Mouse (Mus musculus): Measurements from ENCODE around the gene Rap1gap2. TPM values are rescaled to one million over a fixed set of nuclear protein-coding genes. Genes with fewer than 3 reads are reported as not detected.

Rap1gap2 gene
- total RNA-seq, 2 experiments from 2014 or later = 8.2 to 10.9 TPM

DNA sequence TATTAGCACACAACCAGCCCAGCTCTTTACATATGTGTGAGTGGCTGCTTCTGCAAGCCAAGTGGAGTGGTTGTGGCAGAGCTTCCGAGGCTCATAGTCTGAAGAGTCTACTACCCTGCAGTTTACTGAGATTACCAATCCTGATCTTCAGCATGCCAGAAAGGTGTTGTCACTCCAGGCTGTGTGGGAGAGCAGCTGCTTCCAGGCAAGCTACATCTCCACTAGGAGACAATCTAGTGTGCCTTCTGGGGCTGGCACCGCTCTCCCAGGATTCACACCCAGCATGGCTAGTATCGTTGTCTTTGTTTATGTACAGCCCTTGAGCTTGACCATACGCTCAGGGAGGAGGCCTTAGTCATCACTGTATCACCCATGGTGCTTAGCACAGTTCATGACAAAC, 191.1 kb downstream of the Rap1gap2 start:
- DNase-seq (ENCODE audit: low spot score in 2 of 2) = no peak

DNA sequence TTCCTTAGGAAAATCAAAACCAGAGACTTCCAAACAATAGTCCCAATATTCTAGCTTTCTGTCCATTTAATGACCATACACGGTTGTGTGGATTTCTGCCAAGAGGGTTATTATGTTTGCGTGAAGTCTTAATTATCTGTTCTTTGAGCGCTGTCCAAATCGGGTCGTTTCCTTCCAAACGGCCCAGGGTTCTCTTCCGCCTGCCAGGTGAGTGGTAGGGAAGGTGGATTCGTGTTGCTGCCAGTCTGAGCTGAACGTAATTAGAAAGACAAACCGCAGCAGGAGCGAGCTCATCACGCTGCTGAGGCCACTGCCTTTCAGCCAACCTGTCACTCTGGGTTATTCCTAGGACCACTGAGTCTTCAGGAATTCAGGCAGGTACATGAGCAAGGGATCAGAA, 195.0 kb downstream of the Rap1gap2 start:
- DNase-seq (ENCODE audit: low spot score in 2 of 2) = no peak

DNA sequence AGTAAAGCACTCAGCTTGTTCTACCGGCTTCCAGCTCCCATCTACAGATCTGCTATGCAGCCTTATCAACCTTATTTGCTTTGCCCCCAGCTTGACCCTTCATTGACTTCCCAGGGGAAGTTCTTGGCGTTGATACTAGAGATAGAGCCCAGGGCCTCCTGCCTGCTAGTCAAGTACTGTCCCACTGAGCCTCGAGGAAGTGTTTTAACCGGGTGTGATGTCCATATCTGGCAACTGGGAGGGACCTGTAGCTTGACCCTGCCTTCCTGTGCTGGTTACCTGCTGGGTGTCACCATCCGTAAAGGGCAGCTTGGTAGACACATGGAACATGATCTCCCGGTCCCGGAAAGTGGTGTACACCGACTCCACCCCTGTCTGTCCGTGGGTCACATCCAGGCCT, 196.6 kb downstream of the Rap1gap2 start:
- DNase-seq (ENCODE audit: low spot score in 2 of 2) = no peak

GRCm38 (mm10) chr11:74413449-74413972, 197.2 kb downstream of the Rap1gap2 start:
- DNase-seq (ENCODE audit: low spot score in 2 of 2) = no peak

DNA sequence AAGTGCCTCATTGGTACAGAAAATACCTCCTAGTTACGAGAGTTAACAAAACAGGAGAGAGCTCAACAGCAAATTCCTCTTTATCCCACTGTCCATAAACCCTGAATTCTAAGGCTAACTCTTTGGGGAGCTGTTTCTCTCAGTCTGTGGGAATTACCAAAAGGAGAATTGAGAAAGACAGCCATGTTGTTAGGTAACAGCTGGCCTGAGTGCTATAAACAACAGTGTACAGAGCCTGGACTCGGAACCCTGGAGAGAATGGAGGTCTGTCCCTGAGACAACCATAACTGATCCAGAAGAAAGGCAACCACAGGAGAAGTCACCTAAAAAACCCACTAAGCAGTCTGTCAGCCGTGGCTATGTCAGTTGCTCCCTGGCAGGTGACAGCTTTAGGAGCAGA, 198.3 kb downstream of the Rap1gap2 start:
- no peak for DNase-seq (ENCODE audit: low spot score in 2 of 2)

DNA sequence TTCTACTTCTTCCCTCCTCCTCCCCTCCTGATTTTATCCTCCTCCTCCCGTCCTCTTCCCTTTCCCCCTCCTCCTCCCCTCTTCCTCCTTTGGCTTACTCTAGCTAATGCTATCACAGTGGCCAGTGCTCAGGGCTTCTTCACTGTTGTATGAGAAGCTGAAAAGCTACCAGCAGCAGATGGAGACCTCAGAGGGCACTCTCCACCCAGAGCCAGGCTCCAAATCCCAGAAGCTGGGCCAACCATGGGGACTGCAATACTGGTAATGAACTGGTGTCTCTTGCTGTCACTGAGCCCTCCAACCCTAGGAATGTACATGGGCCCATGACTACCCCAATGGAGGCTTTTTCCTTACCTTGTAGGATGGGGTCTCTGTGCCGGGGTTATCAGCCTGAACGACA, 198.8 kb downstream of the Rap1gap2 start:
- no peak for DNase-seq (ENCODE audit: low spot score in 2 of 2)

DNA sequence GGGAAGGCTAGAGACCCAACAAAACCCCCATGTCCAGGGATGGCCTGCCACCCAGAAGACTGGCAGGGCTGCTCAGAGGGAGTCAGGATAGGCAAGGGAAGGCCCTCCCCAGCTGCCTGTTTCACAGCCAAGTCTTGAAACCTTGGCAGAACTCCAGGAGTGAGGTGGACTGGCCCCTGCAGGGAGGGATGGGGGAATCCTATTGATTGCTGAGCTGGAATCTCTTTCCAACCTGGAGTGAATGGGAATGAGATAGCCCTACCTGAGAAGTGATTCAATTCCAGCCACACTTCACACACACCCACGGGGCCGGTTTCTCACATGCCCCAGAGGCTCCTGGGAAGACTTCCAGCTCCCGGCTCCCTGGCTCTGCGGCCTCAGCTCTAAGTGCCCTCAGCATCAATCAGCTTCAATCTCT, 200.9 kb downstream of the Rap1gap2 start:
- DNase-seq (ENCODE audit: low spot score in 2 of 2) = peak; percentile 32 to 34

- DNase-seq (ENCODE audit: low spot score in 2 of 2) = no peak
Measured at GRCm38 (mm10) chr11:74409447-74409754, 201.3 kb downstream of the Rap1gap2 start.

DNA sequence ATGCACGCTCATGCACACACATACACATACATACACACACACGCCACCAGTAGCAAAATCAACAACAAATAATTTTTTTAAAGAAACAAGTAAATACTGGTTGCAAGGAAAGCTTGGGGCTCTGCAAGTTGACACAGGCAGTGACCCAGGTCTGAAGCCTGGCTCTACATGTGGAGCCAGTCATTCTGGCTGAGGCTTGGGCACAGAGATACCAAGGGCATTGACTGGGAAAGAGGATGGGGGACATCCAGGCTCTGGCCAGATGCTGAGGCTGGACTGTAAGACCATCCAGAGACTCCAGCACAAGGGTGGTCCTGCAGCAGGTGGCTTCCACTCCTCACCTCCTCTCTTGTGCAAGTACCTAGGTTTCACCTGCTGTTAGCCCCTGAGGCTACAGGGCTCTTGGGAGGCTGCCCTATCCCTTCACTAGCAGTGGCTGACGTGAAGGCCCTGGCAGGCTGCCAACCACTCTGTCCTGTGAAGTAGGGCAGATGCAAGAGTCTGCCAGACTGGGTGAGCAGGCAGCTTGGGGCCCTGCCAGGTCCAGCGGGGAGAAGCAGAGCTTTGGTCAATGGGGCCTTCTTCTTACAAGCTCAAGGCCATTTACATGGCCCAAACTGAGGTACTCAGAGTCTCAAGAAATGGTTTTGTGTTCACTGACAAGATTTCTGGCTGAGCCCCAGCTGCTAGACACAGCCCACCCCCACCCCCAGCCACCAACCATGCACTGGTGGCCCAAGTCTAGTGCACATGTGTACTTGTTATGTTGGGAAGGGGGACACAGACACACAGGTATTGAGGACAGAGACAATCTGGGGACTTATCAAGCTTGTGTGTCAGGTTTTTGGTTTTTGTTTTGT, 201.9 kb downstream of the Rap1gap2 start:
- DNase-seq (ENCODE audit: low spot score in 2 of 2) = peak; percentile 90 to 92

DNA sequence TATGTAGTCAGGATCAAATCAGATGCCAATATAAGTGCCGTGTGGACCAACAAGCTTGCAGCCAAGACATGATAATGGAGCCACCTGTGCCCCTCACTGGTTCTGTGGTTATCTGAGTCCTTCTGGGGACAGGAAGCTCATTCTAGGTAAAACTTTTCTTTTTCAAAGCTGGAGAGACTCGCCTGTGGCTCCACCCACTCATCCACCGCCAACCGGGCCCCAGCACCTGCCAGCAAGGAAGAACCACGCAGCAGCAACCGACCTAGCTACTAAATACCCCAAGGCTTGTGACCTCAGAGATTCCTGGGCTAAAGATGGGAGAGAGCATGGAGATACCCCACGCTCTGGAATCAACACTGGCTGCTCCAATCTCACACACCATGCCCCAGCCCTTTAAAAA, 205.5 kb downstream of the Rap1gap2 start:
- DNase-seq (ENCODE audit: low spot score in 2 of 2) = no peak

DNA sequence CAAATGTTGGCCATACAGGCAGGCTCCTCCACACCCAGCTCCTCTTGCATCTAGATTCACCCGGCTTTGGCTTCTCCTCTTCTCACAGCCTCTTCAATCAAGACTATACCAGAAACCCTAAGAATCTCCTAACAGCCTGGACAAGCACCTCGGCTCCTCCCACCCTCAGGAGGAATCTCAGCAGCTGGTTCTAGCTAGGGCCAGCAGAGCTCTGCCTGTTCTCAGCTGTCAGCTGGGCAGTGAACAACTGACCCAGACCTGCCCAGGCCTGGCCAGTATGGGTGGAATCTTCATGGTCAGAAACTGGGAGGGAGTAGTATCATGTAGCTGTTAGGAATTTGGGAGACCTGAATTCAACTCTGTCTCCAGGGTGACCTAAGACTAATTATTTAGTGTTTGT, 206.5 kb downstream of the Rap1gap2 start:
- DNase-seq (ENCODE audit: low spot score in 2 of 2) = no peak

DNA sequence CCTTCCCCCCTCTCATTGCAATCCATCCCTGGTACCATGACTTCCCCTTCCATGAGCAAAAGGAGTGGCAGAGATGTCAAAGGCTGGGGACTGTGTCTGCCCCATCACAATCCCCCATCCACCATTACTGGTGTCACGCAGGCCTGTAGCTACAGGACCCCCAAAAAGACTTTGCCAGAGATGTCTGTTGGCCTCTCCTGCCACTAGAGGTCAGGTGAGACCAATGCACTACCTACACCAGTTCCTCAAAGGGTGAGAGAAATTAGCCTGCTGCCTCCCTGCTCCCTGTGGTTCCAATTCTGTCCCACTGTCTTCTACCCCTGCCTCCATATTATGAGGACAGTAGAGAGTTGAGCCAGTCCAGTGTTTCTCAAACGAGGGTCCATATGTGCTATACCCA, 208.6 kb downstream of the Rap1gap2 start:
- no peak for DNase-seq (ENCODE audit: low spot score in 2 of 2)

- DNase-seq (ENCODE audit: low spot score in 2 of 2) = no peak
Measured at GRCm38 (mm10) chr11:74395583-74395982, 215.1 kb downstream of the Rap1gap2 start.

GRCm38 (mm10) chr11:74393489-74393888, 217.2 kb downstream of the Rap1gap2 start:
- DNase-seq (ENCODE audit: low spot score in 2 of 2) = no peak

DNA sequence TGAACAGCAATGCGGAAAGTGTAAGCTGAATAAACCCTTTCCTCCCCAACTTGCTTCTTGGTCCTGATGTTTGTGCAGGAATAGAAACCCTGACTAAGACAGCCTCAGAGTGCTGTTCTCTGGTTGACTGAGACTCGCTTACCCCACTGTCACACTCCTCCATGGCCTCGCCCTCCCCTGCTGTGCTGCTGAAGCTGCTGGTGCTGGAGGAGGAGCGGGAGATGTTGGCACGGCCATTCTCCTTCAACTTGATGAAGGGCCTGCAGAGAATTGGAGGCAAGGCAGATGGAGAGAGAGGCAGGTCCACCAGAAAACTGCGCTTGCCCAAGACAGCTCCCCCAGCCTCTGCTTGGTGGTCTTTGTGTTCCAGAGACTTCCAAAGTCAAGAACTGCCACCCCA, 217.8 kb downstream of the Rap1gap2 start:
- no peak for DNase-seq (ENCODE audit: low spot score in 2 of 2)

GRCm38 (mm10) chr11:74391899-74392298, 218.8 kb downstream of the Rap1gap2 start:
- DNase-seq (ENCODE audit: low spot score in 2 of 2) = no peak

GRCm38 (mm10) chr11:74387203-74387602, 223.5 kb downstream of the Rap1gap2 start:
- no peak for DNase-seq (ENCODE audit: low spot score in 2 of 2)

GRCm38 (mm10) chr11:74385674-74386073, 225.0 kb downstream of the Rap1gap2 start:
- DNase-seq (ENCODE audit: low spot score in 2 of 2) = no peak

GRCm38 (mm10) chr11:74379166-74379873, 231.4 kb downstream of the Rap1gap2 start:
- DNase-seq (ENCODE audit: low spot score in 2 of 2) = no peak

GRCm38 (mm10) chr11:74376847-74377246, 233.9 kb downstream of the Rap1gap2 start:
- DNase-seq (ENCODE audit: low spot score in 2 of 2) = peak in 1 of 2 experiments; percentile 29

- peak; percentile 74 to 77 for DNase-seq (ENCODE audit: low spot score in 2 of 2)
Measured at GRCm38 (mm10) chr11:74371393-74372100, 239.2 kb downstream of the Rap1gap2 start.

GRCm38 (mm10) chr11:74361769-74362168, 248.9 kb downstream of the Rap1gap2 start, which contains the start of gene Olfr412:
Olfr412 (plus strand) TSS chr11:74362069.
- DNase-seq (ENCODE audit: low spot score in 2 of 2) = no peak

Measured in adrenal gland, adult 18-20 months (tissue).